Mouse (Mus musculus) cerebellum, adult 18-20 months (tissue): Measurements from ENCODE around the gene Szt2.
A peak's percentile ranks its signal among the peaks of the same experiment; 100 is the strongest.

Experiments used
- DNase-seq, 2 experiments: peaks; one replicate each; pipeline ENCODE4 v3.0.0; 2021

Gene Szt2

GRCm38 (mm10) chr4:118409142-118409900 is at the start of gene Szt2, which contains the start of gene Med8:
Gene Szt2 (minus strand): TSS chr4:118409273.
Gene Med8 (plus strand): TSS chr4:118409337.
- peak; percentile 89 to 94 for DNase-seq

- DNase-seq: no peak
These were observed 48.4 kb upstream of the Szt2 start, which contains the start of gene Mpl for GRCm38 (mm10) chr4:118457345-118457975. Gene Mpl (minus strand): TSS chr4:118457513.

- no peak for DNase-seq
These were observed 37.5 kb upstream of the Szt2 start for GRCm38 (mm10) chr4:118446415-118447153.

GRCm38 (mm10) chr4:118445781-118446414 is 36.8 kb upstream of the Szt2 start:
- no peak for DNase-seq

GRCm38 (mm10) chr4:118445088-118445487 is 36.0 kb upstream of the Szt2 start:
- no peak for DNase-seq

GRCm38 (mm10) chr4:118437829-118438253 is 28.8 kb upstream of the Szt2 start:
- no peak for DNase-seq

- DNase-seq: peak; percentile 68 to 77
These were observed 27.9 kb upstream of the Szt2 start, which contains the start of gene Cdc20 for GRCm38 (mm10) chr4:118436820-118437603. Gene Cdc20 (minus strand): TSS chr4:118437352.

GRCm38 (mm10) chr4:118432332-118432731 is 23.3 kb upstream of the Szt2 start:
- DNase-seq: no peak

- DNase-seq: no peak
These were observed 20.3 kb upstream of the Szt2 start for GRCm38 (mm10) chr4:118429215-118429895.

GRCm38 (mm10) chr4:118428531-118429214 is 19.6 kb upstream of the Szt2 start:
- no peak for DNase-seq

GRCm38 (mm10) chr4:118427768-118428451 is 18.8 kb upstream of the Szt2 start, which contains the start of gene Elovl1:
Gene Elovl1 (plus strand): TSS chr4:118428093.
- DNase-seq: peak; percentile 72 to 77

GRCm38 (mm10) chr4:118427415-118427767 is 18.3 kb upstream of the Szt2 start:
- DNase-seq: no peak

- no peak for DNase-seq
These were observed 16.3 kb upstream of the Szt2 start for GRCm38 (mm10) chr4:118425374-118425773.

- DNase-seq: no peak
These were observed 15.6 kb upstream of the Szt2 start for GRCm38 (mm10) chr4:118424541-118425160.

GRCm38 (mm10) chr4:118421384-118421783 is 12.3 kb upstream of the Szt2 start:
- no peak for DNase-seq

- DNase-seq: no peak
These were observed 8.2 kb upstream of the Szt2 start for GRCm38 (mm10) chr4:118417112-118417797.

- no peak for DNase-seq
These were observed 7.3 kb upstream of the Szt2 start for GRCm38 (mm10) chr4:118416329-118416728.

GRCm38 (mm10) chr4:118415779-118416178 is 6.7 kb upstream of the Szt2 start:
- no peak for DNase-seq

GRCm38 (mm10) chr4:118413553-118413952 is 4.5 kb upstream of the Szt2 start:
- peak; percentile 35 to 38 for DNase-seq
